In genomic region chr5:139409412-139409811, GRCm38 (mm10) we compare ENCODE assay signal across 9 mouse cellular contexts. TPM values are rescaled to one million over a fixed set of nuclear protein-coding genes. Genes with fewer than 3 reads are reported as not detected.
DNase-seq lines count a peak whose midpoint lies in the region; ATAC-seq and TF ChIP-seq lines count a peak whose summit lies in the region.
"Had no signal": no experiment of that assay in that cellular context is flagged by ENCODE, and none has a peak within 500 bp of the region (broad histone marks: within the 10 kb centered on the region; RNA-seq: fewer than 3 reads in every experiment).

No protein-coding gene starts in this region.

- ATAC-seq in heart, embryonic 11.5 days (replicated peaks; ENCODE audit: insufficient number of reproducible peaks, low FRiP score, low TSS enrichment): peak; percentile 40
- ATAC-seq in limb, embryonic 14.5 days (ENCODE audit: low FRiP score, low read depth): no peak
- ATAC-seq in forebrain, embryonic 14.5 days: no peak
- no peak for ATAC-seq in forebrain, embryonic 11.5 days (replicated peaks; ENCODE audit: low FRiP score)

- no peak for TF ChIP-seq POLR2A in limb, embryonic 14.5 days (IDR thresholded peaks at IDR 0.05; ENCODE audit: borderline replicate concordance, extremely low read depth, insufficient read depth, insufficient read length)

- no peak overlapping the region for H3K4me2 ChIP-seq in heart, embryonic 11.5 days
- H3K4me2 ChIP-seq in limb, embryonic 14.5 days (replicated peaks; ENCODE audit: low read depth, low read length, severe bottlenecking): no peak overlapping the region
- no peak overlapping the region for H3K4me2 ChIP-seq in forebrain, embryonic 14.5 days (ENCODE audit: low read length)
- H3K4me2 ChIP-seq in forebrain, embryonic 11.5 days (ENCODE audit: low read depth, low read length, severe bottlenecking): no peak overlapping the region

- no peak overlapping the region for H3K4me3 ChIP-seq in heart, embryonic 11.5 days (ENCODE audit: low read depth, low read length)
- H3K4me3 ChIP-seq in limb, embryonic 14.5 days (replicated peaks; ENCODE audit: low read length): no peak overlapping the region
- no peak overlapping the region for H3K4me3 ChIP-seq in forebrain, embryonic 14.5 days (ENCODE audit: low read depth, low read length)
- no peak overlapping the region for H3K4me3 ChIP-seq in forebrain, embryonic 11.5 days (ENCODE audit: low read depth, low read length)
- H3K4me3 ChIP-seq: liver, embryonic 15.5 days had no signal

- peak; percentile 87 for DNase-seq in 416B (ENCODE audit: low read depth)
- DNase-seq in adrenal gland, adult 8-10 months: peak; percentile 90
- DNase-seq in limb, embryonic 14.5 days (ENCODE audit: low spot score): peak; percentile 25
- DNase-seq in urinary bladder, postnatal 4 days (ENCODE audit: low spot score in 2 of 2): peak; percentile 63 to 67
- no peak for DNase-seq in forebrain, embryonic 14.5 days (ENCODE audit: low spot score)
- no peak for DNase-seq in cerebellum, postnatal 4 days (ENCODE audit: low spot score in 2 of 2)
- no peak for DNase-seq in forebrain, embryonic 11.5 days (ENCODE audit: low spot score)

- peak overlapping the region; percentile 22 for H3K27ac ChIP-seq in heart, embryonic 11.5 days (ENCODE audit: low read depth, low read length)
- H3K27ac ChIP-seq in limb, embryonic 14.5 days (replicated peaks; ENCODE audit: low read depth, low read length): no peak overlapping the region
- H3K27ac ChIP-seq in forebrain, embryonic 14.5 days (ENCODE audit: low read depth, low read length): no peak overlapping the region; the same call in 1 of the 2 replicates
- H3K27ac ChIP-seq in forebrain, embryonic 11.5 days (ENCODE audit: low read depth, low read length): no peak overlapping the region
- H3K27ac ChIP-seq: liver, embryonic 15.5 days had no signal

- H3K9me3 ChIP-seq in heart, embryonic 11.5 days (replicated peaks; ENCODE audit: control insufficient read depth, low read length): no peaks in the 10 kb centered on the region
- no peaks in the 10 kb centered on the region for H3K9me3 ChIP-seq in limb, embryonic 14.5 days (ENCODE audit: control insufficient read depth, low read length)
- no peaks in the 10 kb centered on the region for H3K9me3 ChIP-seq in forebrain, embryonic 14.5 days (replicated peaks; ENCODE audit: control insufficient read depth, low read length)
- H3K9me3 ChIP-seq in forebrain, embryonic 11.5 days (ENCODE audit: control insufficient read depth, low read length): no peaks in the 10 kb centered on the region
- H3K9me3 ChIP-seq: liver, embryonic 15.5 days had no signal

- peaks cover 28% of the 10 kb centered on the region for H3K27me3 ChIP-seq in heart, embryonic 11.5 days (ENCODE audit: control insufficient read depth, insufficient read depth, low read length)
- H3K27me3 ChIP-seq in limb, embryonic 14.5 days (ENCODE audit: control insufficient read depth, insufficient read depth, low read length): no peaks in the 10 kb centered on the region
- H3K27me3 ChIP-seq in forebrain, embryonic 14.5 days (replicated peaks; ENCODE audit: control insufficient read depth, insufficient read depth, low read length): no peaks in the 10 kb centered on the region
- H3K27me3 ChIP-seq in forebrain, embryonic 11.5 days (ENCODE audit: control insufficient read depth, insufficient read depth, low read length): no peaks in the 10 kb centered on the region
- H3K27me3 ChIP-seq: liver, embryonic 15.5 days had no signal

- WGBS in heart, embryonic 11.5 days (ENCODE audit: insufficient replicate concordance): 67% methylated on average over 12 of the region's 12 CpGs
- 71% methylated on average over 12 of the region's 12 CpGs for WGBS in limb, embryonic 14.5 days
- 84% methylated on average over 12 of the region's 12 CpGs for WGBS in forebrain, embryonic 14.5 days
- 82% methylated on average over 12 of the region's 12 CpGs for WGBS in forebrain, embryonic 11.5 days

- peaks cover 29% of the 10 kb centered on the region for H3K4me1 ChIP-seq in heart, embryonic 11.5 days (ENCODE audit: control insufficient read depth, insufficient read depth, low read length)
- H3K4me1 ChIP-seq in limb, embryonic 14.5 days (ENCODE audit: control insufficient read depth, insufficient read depth, low read length): peaks cover 25% of the 10 kb centered on the region
- H3K4me1 ChIP-seq in forebrain, embryonic 14.5 days (ENCODE audit: control insufficient read depth, insufficient read depth, low read length): no peaks in the 10 kb centered on the region
- H3K4me1 ChIP-seq in forebrain, embryonic 11.5 days (replicated peaks; ENCODE audit: control insufficient read depth, insufficient read depth, low read length): no peaks in the 10 kb centered on the region

- 0 out of 2 replicates have a peak overlapping the region, but pooled peaks have one; percentile 22 for H3K9ac ChIP-seq in heart, embryonic 11.5 days (ENCODE audit: low read depth, low read length)
- no peak overlapping the region for H3K9ac ChIP-seq in limb, embryonic 14.5 days (ENCODE audit: low read depth, low read length, severe bottlenecking)
- no peak overlapping the region for H3K9ac ChIP-seq in forebrain, embryonic 14.5 days (ENCODE audit: low read length)
- H3K9ac ChIP-seq in forebrain, embryonic 11.5 days (ENCODE audit: low read length): no peak overlapping the region
- H3K9ac ChIP-seq: liver, embryonic 15.5 days had no signal

- H3K36me3 ChIP-seq in heart, embryonic 11.5 days (ENCODE audit: control insufficient read depth, insufficient read depth, low read length): no peaks in the 10 kb centered on the region
- no peaks in the 10 kb centered on the region for H3K36me3 ChIP-seq in limb, embryonic 14.5 days (ENCODE audit: control insufficient read depth, insufficient read depth, low read length)
- 0 out of 2 replicates have a peak, but pooled peaks cover 3% of the 10 kb centered on the region for H3K36me3 ChIP-seq in forebrain, embryonic 14.5 days (ENCODE audit: control insufficient read depth, insufficient read depth, low read length)
- H3K36me3 ChIP-seq in forebrain, embryonic 11.5 days (ENCODE audit: control insufficient read depth, insufficient read depth, low read length): no peaks in the 10 kb centered on the region

RNA-seq across cellular contexts. Expression of gene C130050O18Rik, which starts 4.3 kb away (rescaled TPM):
- total RNA-seq in adrenal gland, adult 8-10 months (2022): 1 to 10 TPM in 3 of 4 experiments, under 1 TPM in 1; 0.94 to 1.4 (median 1.2) TPM
- 0.17 and 0.21 TPM in 2 replicates for polyA plus RNA-seq in heart, embryonic 11.5 days (2014; fragmentation: Nextera tagmentation; extraction: Ambion mirVana)
- polyA plus RNA-seq in limb, embryonic 14.5 days (2012; rRNA removed): 9.1 and 10.6 TPM in 2 replicates
- polyA plus RNA-seq in limb, embryonic 14.5 days (2014; fragmentation: Nextera tagmentation; extraction: Ambion mirVana): 6.4 and 7.5 TPM in 2 replicates
- 0.18 TPM in 1 of 2 replicates, not detected in the other for polyA plus RNA-seq in forebrain, embryonic 14.5 days (2014; fragmentation: Nextera tagmentation; extraction: Ambion mirVana)
- polyA plus RNA-seq in forebrain, embryonic 11.5 days (2014; fragmentation: Nextera tagmentation; extraction: Ambion mirVana): 0.17 and 0.23 TPM in 2 replicates

RNA-seq across cellular contexts. Expression of gene Gper1, which starts 13.5 kb away (rescaled TPM):
- 1 to 10 TPM; 3.9 to 7.8 (median 6.3) TPM for total RNA-seq in adrenal gland, adult 8-10 months (2022)
- polyA plus RNA-seq in heart, embryonic 11.5 days (2014; fragmentation: Nextera tagmentation; extraction: Ambion mirVana): 0.57 and 0.72 TPM in 2 replicates
- polyA plus RNA-seq in limb, embryonic 14.5 days (2012; rRNA removed): 4.7 and 5.7 TPM in 2 replicates
- 6.4 and 6.7 TPM in 2 replicates for polyA plus RNA-seq in limb, embryonic 14.5 days (2014; fragmentation: Nextera tagmentation; extraction: Ambion mirVana)
- 10.0 and 10.2 TPM in 2 replicates for polyA plus RNA-seq in forebrain, embryonic 14.5 days (2014; fragmentation: Nextera tagmentation; extraction: Ambion mirVana)
- polyA plus RNA-seq in forebrain, embryonic 11.5 days (2014; fragmentation: Nextera tagmentation; extraction: Ambion mirVana): 1.7 and 1.9 TPM in 2 replicates

RNA-seq across cellular contexts. Expression of gene Gpr146, which starts 31.9 kb away (rescaled TPM):
- total RNA-seq in adrenal gland, adult 8-10 months (2022): 10 to 100 TPM; 13.6 to 25.0 (median 18.1) TPM
- polyA plus RNA-seq in heart, embryonic 11.5 days (2014; fragmentation: Nextera tagmentation; extraction: Ambion mirVana): 7.2 and 7.5 TPM in 2 replicates
- 1.9 and 2.4 TPM in 2 replicates for polyA plus RNA-seq in limb, embryonic 14.5 days (2012; rRNA removed)
- 2.3 and 2.5 TPM in 2 replicates for polyA plus RNA-seq in limb, embryonic 14.5 days (2014; fragmentation: Nextera tagmentation; extraction: Ambion mirVana)
- polyA plus RNA-seq in forebrain, embryonic 14.5 days (2014; fragmentation: Nextera tagmentation; extraction: Ambion mirVana): 0.85 and 0.93 TPM in 2 replicates
- 1.8 and 1.9 TPM in 2 replicates for polyA plus RNA-seq in forebrain, embryonic 11.5 days (2014; fragmentation: Nextera tagmentation; extraction: Ambion mirVana)

RNA-seq across cellular contexts. Expression of gene 3110082I17Rik, which starts 50.9 kb away (rescaled TPM):
- total RNA-seq in adrenal gland, adult 8-10 months (2022): 10 to 100 TPM in 3 of 4 experiments, 1 to 10 TPM in 1; 7.3 to 20.6 (median 14.4) TPM
- polyA plus RNA-seq in heart, embryonic 11.5 days (2014; fragmentation: Nextera tagmentation; extraction: Ambion mirVana): 19.3 and 21.9 TPM in 2 replicates
- 23.2 and 25.2 TPM in 2 replicates for polyA plus RNA-seq in limb, embryonic 14.5 days (2012; rRNA removed)
- polyA plus RNA-seq in limb, embryonic 14.5 days (2014; fragmentation: Nextera tagmentation; extraction: Ambion mirVana): 27.9 and 29.9 TPM in 2 replicates
- polyA plus RNA-seq in forebrain, embryonic 14.5 days (2014; fragmentation: Nextera tagmentation; extraction: Ambion mirVana): 14.9 and 15.2 TPM in 2 replicates
- polyA plus RNA-seq in forebrain, embryonic 11.5 days (2014; fragmentation: Nextera tagmentation; extraction: Ambion mirVana): 38.5 and 47.5 TPM in 2 replicates

RNA-seq across cellular contexts. Expression of gene Cyp2w1, which starts 57.0 kb away (rescaled TPM):
- total RNA-seq in adrenal gland, adult 8-10 months (2022): not detected
- polyA plus RNA-seq in heart, embryonic 11.5 days (2014; fragmentation: Nextera tagmentation; extraction: Ambion mirVana): not detected in 2 replicates
- polyA plus RNA-seq in limb, embryonic 14.5 days (2012; rRNA removed): 29.3 and 36.2 TPM in 2 replicates
- 19.6 and 20.7 TPM in 2 replicates for polyA plus RNA-seq in limb, embryonic 14.5 days (2014; fragmentation: Nextera tagmentation; extraction: Ambion mirVana)
- not detected in 2 replicates for polyA plus RNA-seq in forebrain, embryonic 14.5 days (2014; fragmentation: Nextera tagmentation; extraction: Ambion mirVana)
- not detected in 2 replicates for polyA plus RNA-seq in forebrain, embryonic 11.5 days (2014; fragmentation: Nextera tagmentation; extraction: Ambion mirVana)
- polyA plus RNA-seq: liver, embryonic 15.5 days had no signal

Comparison
In these comparisons a context has a peak if more than half of its experiments do, and no peak if none do; other contexts are left out.
1. DNase-seq: peak in 416B (single experiment), adrenal gland, adult 8-10 months (single experiment), limb, embryonic 14.5 days (single experiment) and urinary bladder, postnatal 4 days (2 of 2); none in forebrain, embryonic 14.5 days (single experiment), cerebellum, postnatal 4 days (0 of 2) and forebrain, embryonic 11.5 days (single experiment).